Mouse (Mus musculus) limb, embryonic 12.5 days (tissue): ENCODE data around the gene Ces2e. TPM values are rescaled to one million over a fixed set of nuclear protein-coding genes. Genes with fewer than 3 reads are reported as not detected.
"Not testable (repeated sequence)": the region's sequence is repeated elsewhere in the genome, so short reads cannot be mapped to it uniquely, and the experiment has no call there.

ENCODE experiments used
- ATAC-seq: fragments of 200-750 bp; cut with Nextera tagmentation; 2 replicates; pipeline ENCODE4 v1.8.0; 2017; ENCODE audit warnings: low read depth, moderate TSS enrichment; ENCODE audit not compliant: insufficient number of reproducible peaks, insufficient read depth, low FRiP score, low TSS enrichment
- H3K27ac ChIP-seq: fragments of 300-500 bp; sonication (generic); 2 replicates; pipeline ENCODE4 v1.5.1; 2016; ENCODE audit warnings: mild to moderate bottlenecking, moderate library complexity
- H3K27me3 ChIP-seq: fragments of 300-500 bp; sonication (generic); 2 replicates; pipeline ENCODE4 v1.6.1; 2016; ENCODE audit warnings: mild to moderate bottlenecking, moderate library complexity
- H3K36me3 ChIP-seq: fragments of 300-500 bp; sonication (generic); 2 replicates; pipeline ENCODE4 v1.6.1; 2016; ENCODE audit warnings: mild to moderate bottlenecking, moderate library complexity
- H3K4me1 ChIP-seq: fragments of 300-500 bp; sonication (generic); replicated peaks from 2 replicates; pipeline ENCODE4 v1.6.1; 2016
- H3K4me2 ChIP-seq: fragments of 300-500 bp; sonication (generic); 2 replicates; pipeline ENCODE4 v1.6.1; 2016; ENCODE audit warnings: mild to moderate bottlenecking, moderate library complexity
- H3K4me3 ChIP-seq: fragments of 300-500 bp; sonication (generic); replicated peaks from 2 replicates; pipeline ENCODE4 v1.5.1; 2016; ENCODE audit warnings: mild to moderate bottlenecking
- H3K9ac ChIP-seq: fragments of 300-500 bp; sonication (generic); replicated peaks from 2 replicates; pipeline ENCODE4 v1.6.1; 2016; ENCODE audit warnings: mild to moderate bottlenecking, moderate library complexity
- H3K9me3 ChIP-seq: fragments of 300-500 bp; sonication (generic); 2 replicates; pipeline ENCODE4 v1.6.1; 2016; ENCODE audit warnings: mild to moderate bottlenecking, moderate library complexity
- WGBS: fragments of 180-500 bp; shearing (Covaris S2); methylation state at CpG from one replicate; pipeline ENCODE4 v1.1.7; 2016; 5-methylcytosine and 5-hydroxymethylcytosine counted together
- polyA plus RNA-seq: library from polyadenylated mRNA; unstranded; fragments of >200 nt; fragmentation: Nextera tagmentation; extraction: Ambion mirVana; gene quantifications from 2 replicates; pipeline ENCODE4 v1.2.1, GENCODE M21; 2016

The Ces2e gene
- not detected in 2 replicates for polyA plus RNA-seq

DNA sequence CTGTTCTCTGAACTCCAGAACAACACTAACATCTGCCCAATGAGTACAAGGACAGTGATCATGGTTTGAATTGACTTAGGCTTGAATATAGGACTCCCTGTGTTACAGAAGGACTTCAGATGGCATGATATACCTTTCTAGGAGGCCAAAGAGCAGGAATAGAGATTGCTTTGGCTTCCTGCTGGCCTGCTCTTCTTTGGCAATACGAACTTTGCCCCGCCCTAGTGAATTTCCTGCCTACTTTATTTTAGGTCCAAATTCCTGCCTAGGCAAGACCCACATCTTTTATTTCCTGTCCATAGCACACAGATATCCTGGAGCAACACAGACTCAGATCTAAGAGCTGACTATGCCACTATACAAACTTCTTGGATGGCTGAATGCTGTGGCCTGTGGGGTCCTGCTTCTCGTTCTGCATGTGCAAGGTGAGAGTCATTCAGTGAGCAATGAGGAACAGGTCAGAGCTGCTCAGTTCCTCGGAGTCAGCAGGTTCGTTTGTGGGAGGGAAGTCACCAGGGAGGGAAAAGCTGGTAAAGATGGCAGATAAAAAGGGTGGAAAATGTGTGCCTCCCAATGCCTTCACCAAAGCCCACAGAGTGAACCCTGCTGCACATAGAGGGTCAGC, at the start of gene Ces2e:
Gene Ces2e, plus strand, starts transcription at position 289 of the 625 bp plus-strand sequence.
- no peak within 1 kb of the TSS for H3K4me3 ChIP-seq
- no peaks in the 10 kb centered on the region for H3K27me3 ChIP-seq
- no peaks in the 10 kb centered on the region for H3K36me3 ChIP-seq
- no peaks in the 10 kb centered on the region for H3K4me1 ChIP-seq
- WGBS, result 75% methylated on average over 5 of the region's 5 CpGs
- no peak for ATAC-seq
- H3K4me2 ChIP-seq, result no peak within 1 kb of the TSS
- no peak within 1 kb of the TSS for H3K27ac ChIP-seq
- no peak within 1 kb of the TSS for H3K9ac ChIP-seq
- H3K9me3 ChIP-seq, result no peaks in the 10 kb centered on the region

DNA sequence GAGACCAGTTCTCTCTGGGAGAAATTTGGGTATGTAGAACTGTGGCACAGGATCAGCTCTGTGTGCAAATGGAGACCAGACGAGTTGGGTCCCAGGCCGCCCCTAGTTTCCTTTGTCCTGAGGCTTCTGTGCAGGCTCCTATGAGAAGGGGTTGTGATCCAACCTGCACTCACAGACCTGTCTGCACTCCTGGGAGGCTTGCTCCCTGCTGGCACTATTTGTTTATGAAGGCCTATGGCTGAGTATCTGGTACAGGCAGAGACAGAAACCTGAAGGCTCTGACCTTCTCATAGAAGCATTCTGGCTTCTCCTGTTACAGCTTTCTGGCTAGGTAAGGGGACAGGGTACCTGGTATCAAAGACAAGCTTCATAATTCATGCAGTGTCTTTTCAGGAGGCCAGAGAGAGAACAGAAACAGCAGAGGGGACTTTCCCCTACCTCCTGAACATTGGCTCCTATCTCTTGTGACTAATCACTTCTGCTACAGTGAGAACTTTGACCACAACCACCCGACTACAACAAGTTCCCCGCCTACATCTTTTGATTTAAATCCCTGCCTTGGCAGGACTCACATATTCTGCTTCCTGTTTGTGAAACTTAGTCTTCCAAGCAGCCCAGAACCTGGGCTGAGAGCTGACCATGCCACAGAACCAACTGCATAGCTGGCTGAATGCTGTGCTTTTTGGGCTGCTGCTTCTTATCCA, 39.7 kb upstream of the Ces2e start:
- WGBS, result no CpG with 5 or more reads among the region's 4 CpGs
- not testable (repeated sequence) for H3K4me3 ChIP-seq, ATAC-seq, H3K4me1 ChIP-seq, H3K9ac ChIP-seq, H3K9me3 ChIP-seq, H3K27ac ChIP-seq, H3K36me3 ChIP-seq, H3K27me3 ChIP-seq, H3K4me2 ChIP-seq

DNA sequence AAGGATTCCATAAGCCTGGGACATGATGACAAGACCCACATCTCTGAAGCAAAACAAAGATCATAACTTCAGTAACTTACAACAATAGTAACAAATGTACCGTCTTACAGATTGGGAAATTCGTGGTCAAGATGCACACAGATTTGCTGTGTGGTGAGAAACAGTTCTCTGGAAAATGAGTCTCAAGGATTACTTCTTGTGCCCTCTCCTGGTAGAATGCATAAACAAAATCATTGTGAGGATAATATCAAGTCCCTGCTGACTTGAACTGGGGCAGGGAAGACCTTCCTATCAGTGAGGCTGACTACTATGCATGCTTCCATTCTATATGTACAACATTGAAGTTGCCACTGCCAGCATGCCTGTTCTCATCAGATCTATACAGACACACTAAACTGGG, 24.3 kb upstream of the Ces2e start:
- Histone ChIP-seq H3K36me3 (no peaks in the 10 kb centered on the region), H3K4me3 (no peak overlapping the region), H3K27ac (no peak overlapping the region), H3K9ac (no peak overlapping the region), H3K4me1 (no peaks in the 10 kb centered on the region), H3K27me3 (no peaks in the 10 kb centered on the region), H3K9me3 (no peaks in the 10 kb centered on the region), H3K4me2 (no peak overlapping the region)
- 82% methylated on average over 2 of the region's 2 CpGs for WGBS
- ATAC-seq, result no peak

DNA sequence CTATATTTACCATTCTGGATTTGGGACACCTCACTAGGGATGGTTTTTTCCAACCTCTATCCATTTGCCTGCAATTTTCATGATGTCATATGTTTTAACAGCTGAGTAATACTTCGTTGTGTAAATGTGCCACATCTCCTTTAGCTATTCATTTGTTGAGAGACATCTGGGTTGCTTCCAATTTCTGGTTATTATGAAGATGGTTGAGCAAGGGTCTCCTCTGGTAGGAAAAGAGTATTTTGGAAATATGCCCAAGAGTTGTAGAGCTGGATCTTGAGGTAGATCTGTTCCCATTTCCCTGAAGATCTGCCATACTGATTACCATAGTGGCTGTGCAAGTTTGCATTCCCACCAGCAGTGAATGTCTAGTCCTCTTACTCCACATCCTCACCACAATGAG, 18.9 kb upstream of the Ces2e start:
- Histone ChIP-seq H3K4me3 (no peak overlapping the region), H3K27me3 (no peaks in the 10 kb centered on the region), H3K36me3 (no peaks in the 10 kb centered on the region), H3K9ac (no peak overlapping the region), H3K4me1 (no peaks in the 10 kb centered on the region), H3K27ac (no peak overlapping the region), H3K9me3 (no peaks in the 10 kb centered on the region), H3K4me2 (no peak overlapping the region)
- WGBS, result 71% methylated on average over 1 of the region's 1 CpGs
- no peak for ATAC-seq

DNA sequence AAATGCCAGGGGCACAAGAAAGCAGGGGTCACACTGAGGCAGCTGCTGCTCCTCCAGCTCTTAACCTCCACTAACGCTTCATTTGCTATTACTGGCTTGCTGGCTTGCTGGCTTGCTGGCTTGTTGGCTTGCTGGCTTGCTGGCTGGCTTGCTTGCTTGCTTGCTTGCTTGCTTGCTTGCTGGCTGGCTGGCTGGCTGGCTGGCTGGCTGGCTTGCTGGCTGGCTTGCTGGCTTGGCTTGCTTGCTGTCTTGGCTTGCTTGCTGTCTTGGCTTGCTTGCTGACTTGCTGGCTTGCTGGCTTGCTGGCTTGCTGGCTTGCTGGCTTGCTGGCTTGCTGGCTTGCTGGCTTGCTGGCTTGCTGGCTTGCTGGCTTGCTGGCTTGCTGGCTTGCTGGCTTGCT, 17.0 kb upstream of the Ces2e start:
- not testable (repeated sequence) for H3K4me3 ChIP-seq, ATAC-seq, H3K27me3 ChIP-seq, H3K4me2 ChIP-seq, H3K9me3 ChIP-seq, H3K36me3 ChIP-seq, H3K27ac ChIP-seq, H3K9ac ChIP-seq, H3K4me1 ChIP-seq
- 76% methylated on average over 1 of the region's 1 CpGs for WGBS

DNA sequence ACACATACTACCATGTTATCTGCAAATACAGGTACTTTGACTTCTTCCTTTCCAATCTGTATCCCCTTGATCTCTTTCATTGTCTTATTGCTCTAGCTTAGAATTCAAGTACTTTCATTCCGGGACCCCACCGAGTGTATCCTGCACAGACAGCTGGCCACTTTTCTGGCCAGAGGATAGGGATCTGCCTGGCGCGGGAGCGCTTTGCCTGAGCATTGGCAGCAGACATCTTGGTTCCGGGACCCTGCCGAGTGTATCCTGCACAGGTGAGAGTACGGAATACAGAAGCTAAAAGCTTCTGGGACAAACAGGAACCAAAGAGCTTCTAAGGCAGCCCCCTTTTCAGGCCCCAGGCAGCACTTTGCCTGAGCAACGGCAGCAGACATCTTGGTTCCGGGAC, 16.4 kb upstream of the Ces2e start:
- not testable (repeated sequence) for H3K4me2 ChIP-seq, H3K9ac ChIP-seq, H3K27ac ChIP-seq, H3K4me3 ChIP-seq, H3K9me3 ChIP-seq, H3K27me3 ChIP-seq, H3K36me3 ChIP-seq, H3K4me1 ChIP-seq, ATAC-seq
- WGBS, result 92% methylated on average over 10 of the region's 10 CpGs

DNA sequence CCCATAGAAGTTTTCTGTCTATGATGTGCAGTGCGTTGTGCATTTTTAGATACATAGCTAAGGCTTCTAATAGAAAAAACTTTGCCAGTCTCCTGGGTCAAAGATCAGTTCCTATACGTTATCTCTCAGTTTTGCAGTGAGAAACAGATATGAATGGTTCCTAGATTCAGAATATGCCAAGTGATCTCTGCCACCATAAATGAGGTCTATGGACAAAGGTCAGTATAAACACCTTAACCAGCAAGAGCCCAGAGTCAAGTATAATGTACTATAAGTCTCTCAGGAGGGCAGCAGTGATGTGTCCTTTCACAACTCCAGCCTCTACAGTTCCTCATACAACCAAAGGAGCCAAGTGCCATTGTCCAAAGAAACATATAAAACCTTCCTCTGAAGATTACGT, 1.2 kb downstream of the Ces2e start:
- Histone ChIP-seq H3K27ac (no peak overlapping the region), H3K9me3 (no peaks in the 10 kb centered on the region), H3K27me3 (no peaks in the 10 kb centered on the region), H3K4me3 (no peak overlapping the region), H3K4me2 (no peak overlapping the region), H3K36me3 (no peaks in the 10 kb centered on the region), H3K4me1 (no peaks in the 10 kb centered on the region), H3K9ac (no peak overlapping the region)
- no peak for ATAC-seq
- WGBS, result 88% methylated on average over 3 of the region's 3 CpGs

DNA sequence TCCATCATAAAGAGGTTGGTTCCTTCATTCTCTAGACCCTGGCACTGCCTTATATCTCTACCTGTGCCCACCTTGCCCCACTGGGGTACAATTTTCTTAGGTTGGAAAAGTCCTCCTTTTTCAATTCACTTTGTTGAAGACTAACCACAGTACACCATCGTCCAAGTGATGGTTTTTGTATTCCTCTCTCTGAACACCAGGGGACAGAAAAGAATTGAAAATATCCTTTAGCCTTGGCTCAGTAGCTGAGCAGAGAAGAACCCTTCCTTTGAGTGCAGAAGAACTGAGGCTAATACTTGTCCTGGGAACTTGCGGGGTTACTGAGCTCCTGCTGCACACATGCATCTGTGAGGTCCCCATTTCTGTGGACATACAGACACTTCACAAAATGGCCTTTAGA, 18.6 kb downstream of the Ces2e start:
- WGBS, result 78% methylated on average over 2 of the region's 2 CpGs
- H3K36me3 ChIP-seq, result no peaks in the 10 kb centered on the region
- no peak overlapping the region for H3K4me3 ChIP-seq
- ATAC-seq, result no peak
- no peak overlapping the region for H3K27ac ChIP-seq
- no peaks in the 10 kb centered on the region for H3K4me1 ChIP-seq
- H3K9ac ChIP-seq, result no peak overlapping the region
- H3K27me3 ChIP-seq, result no peaks in the 10 kb centered on the region
- no peaks in the 10 kb centered on the region for H3K9me3 ChIP-seq
- H3K4me2 ChIP-seq, result no peak overlapping the region

DNA sequence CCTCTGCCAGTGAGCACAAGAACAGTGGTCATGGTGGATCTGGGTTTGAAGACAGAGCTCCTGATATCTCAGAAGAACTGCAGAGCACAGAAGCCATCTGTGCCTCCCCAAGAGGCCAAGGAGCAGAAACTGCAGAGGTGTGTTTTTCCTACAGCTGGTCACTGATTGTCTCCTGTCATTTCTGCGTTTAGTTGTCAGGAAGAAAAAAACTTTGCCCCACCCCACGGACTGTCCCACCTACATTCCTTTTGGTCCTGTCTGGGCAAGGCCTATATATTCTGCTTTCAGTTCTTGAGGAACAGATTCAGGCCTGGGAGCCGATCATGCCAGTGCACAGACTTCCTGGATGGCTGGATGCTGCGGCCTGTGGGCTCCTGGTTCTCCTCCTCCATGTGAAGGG, 21.0 kb downstream of the Ces2e start, which contains the start of gene Ces2f:
Gene Ces2f, plus strand, starts transcription at position 301 of the 400 bp plus-strand sequence.
- Histone ChIP-seq H3K4me1 (no peaks in the 10 kb centered on the region), H3K27me3 (no peaks in the 10 kb centered on the region), H3K27ac (no peak within 1 kb of the TSS), H3K9me3 (no peaks in the 10 kb centered on the region), H3K4me3 (no peak within 1 kb of the TSS), H3K36me3 (no peaks in the 10 kb centered on the region), H3K4me2 (no peak within 1 kb of the TSS), H3K9ac (no peak within 1 kb of the TSS)
- ATAC-seq, result no peak
- 72% methylated on average over 4 of the region's 4 CpGs for WGBS

DNA sequence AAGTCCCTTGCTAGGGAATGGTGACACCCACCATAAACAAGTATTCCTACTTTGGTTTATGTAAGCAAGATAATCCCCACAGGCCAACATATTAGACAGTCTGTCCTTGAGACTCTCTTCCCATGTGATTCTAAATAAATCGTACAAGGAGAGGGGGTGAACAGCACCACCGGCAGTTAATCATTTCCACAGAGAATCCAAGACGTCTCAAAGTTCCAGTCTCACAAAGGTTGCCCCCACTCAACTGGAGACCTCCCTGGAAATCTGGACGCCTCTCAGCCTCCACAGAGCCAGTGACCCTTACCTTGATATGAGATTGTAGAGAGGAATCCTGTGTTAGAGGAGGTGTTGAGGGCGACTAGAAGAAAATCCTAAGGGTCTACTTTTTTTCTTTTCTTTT, 23.0 kb downstream of the Ces2e start:
- no peak for ATAC-seq
- Histone ChIP-seq H3K27ac (no peak overlapping the region), H3K4me1 (no peaks in the 10 kb centered on the region), H3K27me3 (no peaks in the 10 kb centered on the region), H3K4me2 (no peak overlapping the region), H3K9ac (no peak overlapping the region), H3K4me3 (no peak overlapping the region), H3K9me3 (no peaks in the 10 kb centered on the region), H3K36me3 (no peaks in the 10 kb centered on the region)
- WGBS, result 77% methylated on average over 5 of the region's 5 CpGs

DNA sequence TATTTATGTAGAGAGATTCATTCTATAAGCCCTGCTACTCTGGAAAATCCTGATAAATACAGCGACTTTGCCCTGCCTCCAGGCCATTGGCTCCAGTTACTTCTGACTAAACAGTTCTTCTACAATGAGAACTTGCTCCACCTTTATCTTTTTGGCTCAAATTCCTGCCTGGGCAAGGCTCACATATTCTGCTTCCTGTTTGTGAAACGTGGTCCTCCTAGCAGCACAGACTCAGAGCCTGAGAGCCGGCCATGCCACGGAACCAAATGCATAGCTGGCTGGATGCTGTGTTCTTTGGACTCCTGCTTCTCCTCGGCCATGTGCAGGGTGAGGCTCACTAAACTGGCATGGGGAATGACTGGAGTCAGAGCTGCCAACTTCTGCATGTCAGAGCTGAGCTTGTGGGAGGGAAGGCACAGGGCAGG, 35.5 kb downstream of the Ces2e start, which contains the start of gene Ces2g:
Gene Ces2g, plus strand, starts transcription at position 182 of the 425 bp plus-strand sequence.
- Histone ChIP-seq H3K4me2 (no peak within 1 kb of the TSS), H3K9ac (no peak within 1 kb of the TSS), H3K9me3 (no peaks in the 10 kb centered on the region), H3K4me1 (no peaks in the 10 kb centered on the region), H3K36me3 (no peaks in the 10 kb centered on the region), H3K4me3 (no peak within 1 kb of the TSS), H3K27ac (no peak within 1 kb of the TSS), H3K27me3 (no peaks in the 10 kb centered on the region)
- WGBS, result 70% methylated on average over 5 of the region's 5 CpGs
- ATAC-seq, result no peak
